Mouse (Mus musculus) right cerebral cortex, postnatal 25 days (tissue): Measurements from ENCODE around the gene Ptpn3.

Experiments used
- DNase-seq: peaks from one replicate; pipeline ENCODE4 v3.0.0; 2022

Ptpn3 gene

GRCm38 (mm10) chr4:57162789-57163722, 138.6 kb downstream of the Ptpn3 start:
- DNase-seq, result no peak

GRCm38 (mm10) chr4:57160571-57160970, 141.1 kb downstream of the Ptpn3 start:
- no peak for DNase-seq

DNA sequence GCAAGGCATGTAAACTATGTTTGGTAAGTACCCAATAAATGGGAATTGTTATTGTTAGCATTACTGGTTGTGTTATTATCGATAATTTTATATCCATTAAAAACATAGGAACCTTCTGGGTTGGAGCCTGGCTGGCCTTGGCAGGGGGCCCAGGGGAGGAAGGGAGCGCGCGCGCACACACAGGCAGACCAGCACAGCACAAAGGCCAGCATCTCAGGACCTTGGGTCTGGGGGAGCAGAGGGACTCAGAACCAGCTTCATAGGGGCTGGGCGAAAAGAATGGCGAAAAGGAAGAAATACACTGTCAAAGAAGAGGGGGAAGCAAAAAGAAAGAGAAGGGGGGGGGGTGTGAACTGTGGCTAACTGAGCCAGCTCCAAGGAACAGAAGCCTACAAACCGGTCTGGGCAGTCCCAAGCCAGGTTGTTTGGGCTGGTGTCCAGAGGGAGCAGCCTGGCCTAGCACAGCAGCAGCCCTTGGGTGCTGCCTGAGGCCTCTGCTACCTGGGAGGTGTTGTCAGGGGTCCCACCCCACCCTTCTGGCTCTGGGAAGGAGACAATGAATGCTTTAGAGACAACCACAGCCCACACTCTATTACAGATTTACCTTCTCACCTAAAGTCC, 145.0 kb downstream of the Ptpn3 start:
- no peak for DNase-seq

GRCm38 (mm10) chr4:57153838-57154237, 147.8 kb downstream of the Ptpn3 start:
- no peak for DNase-seq

DNA sequence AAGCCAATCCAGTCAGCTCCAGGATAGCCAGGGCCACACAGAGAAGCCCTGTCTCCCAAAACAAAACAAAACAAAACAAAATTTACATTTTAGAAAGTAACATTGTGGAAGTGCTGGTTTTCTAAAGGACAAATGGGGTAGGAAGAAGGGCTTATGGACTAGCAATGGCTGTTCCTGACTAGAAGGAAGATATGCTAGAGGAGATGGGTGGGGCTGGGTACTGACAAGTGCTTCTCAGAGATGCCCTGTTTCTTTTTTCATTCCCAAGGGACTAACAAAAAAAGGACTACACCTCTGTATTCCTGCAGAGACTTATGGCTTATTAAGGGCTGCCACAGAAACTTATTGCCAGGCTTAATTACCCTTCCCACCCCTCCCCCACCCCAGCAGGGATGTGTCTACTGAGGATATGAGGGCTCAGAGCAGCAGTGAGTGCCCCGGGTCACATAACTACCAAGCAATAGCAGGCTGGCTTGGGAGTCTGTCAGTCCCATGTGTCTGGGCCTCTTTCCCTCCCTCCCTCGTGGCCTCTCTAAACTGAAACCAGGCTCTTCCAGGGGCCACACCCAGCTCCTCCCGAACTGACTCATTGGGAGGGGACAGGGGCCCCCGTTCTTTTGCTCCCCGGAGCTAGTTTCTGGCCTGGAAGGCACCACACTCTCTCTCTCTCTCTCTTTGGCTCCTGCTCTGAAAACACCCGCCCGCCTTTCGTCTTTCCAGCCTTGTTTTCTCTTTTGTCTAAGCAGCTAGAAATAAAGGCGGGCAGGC, 148.4 kb downstream of the Ptpn3 start:
- DNase-seq, result no peak

DNA sequence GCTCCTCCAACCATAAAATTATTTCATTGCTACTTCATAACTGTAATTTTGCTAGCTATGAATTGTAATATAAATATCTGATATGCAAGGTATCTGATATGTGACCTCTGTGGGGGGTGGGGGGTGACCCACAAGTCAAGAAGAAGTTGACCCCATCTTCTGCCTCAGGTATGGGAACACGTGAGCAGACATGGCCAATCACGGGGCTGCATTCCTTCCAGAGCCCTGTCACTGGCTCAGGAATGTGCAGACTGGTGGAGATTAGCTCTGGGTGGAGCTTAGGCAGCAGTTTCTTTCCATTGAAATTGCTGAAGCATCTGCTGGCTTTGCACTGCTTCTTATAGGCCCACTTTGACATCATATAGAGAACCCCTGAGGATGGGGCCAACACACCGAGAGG, 153.5 kb downstream of the Ptpn3 start:
- DNase-seq, result no peak

DNA sequence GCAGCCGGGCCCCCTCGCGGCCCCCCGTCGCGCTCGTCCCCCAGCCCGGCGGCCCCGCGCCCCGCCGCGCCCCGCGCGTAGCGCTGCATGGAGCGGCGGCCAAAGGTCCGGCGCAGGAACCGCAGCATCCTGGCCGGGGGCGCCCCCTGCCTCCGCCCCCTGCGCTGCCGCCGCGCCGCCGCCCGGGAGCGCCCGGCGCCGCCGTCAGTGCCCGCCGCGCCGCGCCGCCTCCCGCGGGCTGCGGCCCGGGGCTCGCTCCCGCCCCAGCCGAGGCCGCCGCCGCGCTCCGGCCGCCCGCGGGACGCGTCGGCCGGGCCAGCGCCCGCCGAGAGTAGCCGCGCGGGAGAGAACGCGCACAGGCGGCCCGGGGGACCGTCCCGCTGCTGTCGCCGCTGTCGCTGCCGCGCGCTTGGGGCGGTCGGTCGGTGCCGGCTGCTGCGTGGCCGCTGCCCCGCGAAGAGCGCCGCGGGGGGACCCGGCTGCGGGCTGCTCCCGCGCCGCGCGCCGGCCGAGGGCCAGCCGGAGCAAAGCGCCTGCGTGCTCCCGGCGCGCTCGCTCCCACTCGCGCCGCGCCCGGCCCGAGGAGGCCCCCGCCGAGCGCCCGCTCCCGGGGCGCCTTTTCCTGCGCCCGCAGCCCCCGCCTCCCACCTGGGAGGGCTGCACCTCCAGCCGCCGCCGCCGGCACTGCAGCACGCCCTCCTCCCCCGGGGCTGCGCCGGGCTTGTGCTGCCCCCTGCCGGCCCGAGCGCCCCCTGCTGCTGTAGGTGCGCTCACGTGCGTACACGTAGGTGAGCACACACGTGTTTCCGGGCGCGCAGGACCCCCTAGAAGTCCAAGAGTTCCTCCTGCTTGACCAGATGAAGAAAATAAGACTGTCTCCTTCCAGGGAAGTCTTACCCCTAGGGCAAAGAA, 158.4 kb downstream of the Ptpn3 start, which contains the start of gene Epb41l4b:
TSS of gene Epb41l4b (minus strand) at position 412 of the 912 bp plus-strand sequence.
- peak; percentile 87 for DNase-seq

GRCm38 (mm10) chr4:57142374-57143025, 159.1 kb downstream of the Ptpn3 start:
- peak; percentile 30 for DNase-seq

- peak; percentile 36 for DNase-seq
These were observed 159.7 kb downstream of the Ptpn3 start for GRCm38 (mm10) chr4:57141908-57142361.

DNA sequence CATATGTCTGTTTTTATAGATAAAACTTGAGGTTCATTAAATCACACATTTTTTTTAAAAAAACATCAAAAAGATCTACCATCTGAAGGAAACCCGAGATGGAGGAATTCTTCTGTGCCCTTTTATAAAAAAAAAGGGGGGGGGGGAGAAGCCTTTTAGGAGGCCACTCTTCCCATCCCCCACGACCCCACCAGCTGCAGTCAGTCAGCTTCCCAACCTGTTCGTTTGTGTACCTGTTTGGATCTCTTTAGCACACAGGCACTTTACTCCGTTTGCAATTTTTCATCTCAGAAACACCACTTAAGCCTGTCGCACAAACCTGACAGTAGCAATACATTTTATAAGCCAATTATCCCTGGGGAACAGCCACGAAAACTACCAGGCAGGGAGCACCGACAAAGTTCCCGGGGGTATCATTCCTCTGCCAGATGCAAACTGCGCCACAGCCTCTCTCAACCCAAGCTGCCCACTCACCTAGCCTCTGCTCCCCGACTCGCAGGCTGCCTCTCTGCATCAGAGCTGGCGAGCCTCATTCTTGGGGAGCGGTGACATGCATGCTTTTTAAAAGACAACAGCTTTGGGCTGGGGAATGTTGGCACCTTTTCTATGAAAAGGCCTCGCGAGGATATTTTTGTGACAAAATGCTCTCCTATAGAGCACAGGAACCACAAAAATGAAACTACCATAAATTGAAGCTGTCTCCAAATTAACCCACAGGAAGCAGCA, 160.5 kb downstream of the Ptpn3 start:
- peak; percentile 39 for DNase-seq
